Mouse (Mus musculus) kidney, embryonic 15.5 days (tissue): ENCODE measurements around the gene Scfd2. TPM values are rescaled to one million over a fixed set of nuclear protein-coding genes. Genes with fewer than 3 reads are reported as not detected.
A peak's percentile ranks its signal among the peaks of the same experiment; 100 is the strongest.

ENCODE experiments used
- ATAC-seq: fragments of 200-750 bp; cut with Nextera tagmentation; replicated peaks from 2 replicates; pipeline ENCODE4 v1.8.0; 2017; ENCODE audit warnings: moderate TSS enrichment; ENCODE audit not compliant: low FRiP score
- H3K27ac ChIP-seq: fragments of 300-500 bp; sonication (generic); 2 replicates; pipeline ENCODE4 v1.5.1; 2015; ENCODE audit warnings: mild to moderate bottlenecking, inconsistent platforms
- H3K27me3 ChIP-seq: fragments of 300-500 bp; sonication (generic); 2 replicates; pipeline ENCODE4 v1.6.1; 2015; ENCODE audit warnings: inconsistent platforms
- H3K36me3 ChIP-seq: fragments of 300-500 bp; sonication (generic); 2 replicates; pipeline ENCODE4 v1.6.1; 2015; ENCODE audit warnings: inconsistent platforms
- H3K4me1 ChIP-seq: fragments of 300-500 bp; sonication (generic); 2 replicates; pipeline ENCODE4 v1.6.1; 2015; ENCODE audit warnings: inconsistent platforms
- H3K4me2 ChIP-seq: fragments of 300-500 bp; sonication (generic); 2 replicates; pipeline ENCODE4 v1.6.1; 2015; ENCODE audit warnings: moderate library complexity, mild to moderate bottlenecking, inconsistent platforms
- H3K4me3 ChIP-seq: fragments of 300-500 bp; sonication (generic); replicated peaks from 2 replicates; pipeline ENCODE4 v1.5.1; 2015; ENCODE audit warnings: mild to moderate bottlenecking, inconsistent platforms
- H3K9ac ChIP-seq: fragments of 300-500 bp; sonication (generic); 2 replicates; pipeline ENCODE4 v1.6.1; 2015; ENCODE audit warnings: mild to moderate bottlenecking, inconsistent platforms
- H3K9me3 ChIP-seq: fragments of 300-500 bp; sonication (generic); replicated peaks from 2 replicates; pipeline ENCODE4 v1.6.1; 2016; ENCODE audit warnings: inconsistent platforms
- WGBS: fragments of 180-500 bp; shearing (Covaris S2); methylation state at CpG from one replicate; pipeline ENCODE4 v1.1.7; 2015; ENCODE audit warnings: mixed read lengths; 5-methylcytosine and 5-hydroxymethylcytosine counted together
- polyA plus RNA-seq: library from polyadenylated mRNA; unstranded; fragments of >200 nt; fragmentation: Nextera tagmentation; extraction: Ambion mirVana; gene quantifications from 2 replicates; pipeline ENCODE4 v1.2.1, GENCODE M21; 2015

Scfd2 gene
- polyA plus RNA-seq, 1 experiment from 2014 or later, result 18.3 TPM

GRCm38 (mm10) chr5:74455094-74455493, 76.5 kb downstream of the Scfd2 start:
- H3K4me3 ChIP-seq, result no peak overlapping the region
- H3K4me2 ChIP-seq, result no peak overlapping the region
- ATAC-seq, result no peak
- no peaks in the 10 kb centered on the region for H3K27me3 ChIP-seq
- H3K9ac ChIP-seq, result no peak overlapping the region
- peaks cover 7% of the 10 kb centered on the region; the same call in 1 of the 2 replicates for H3K4me1 ChIP-seq
- H3K36me3 ChIP-seq, result no peaks in the 10 kb centered on the region
- peak overlapping the region; percentile 72 for H3K27ac ChIP-seq
- no peaks in the 10 kb centered on the region for H3K9me3 ChIP-seq
- 85% methylated on average over 9 of the region's 9 CpGs for WGBS

- ATAC-seq, result no peak
- Histone ChIP-seq H3K9ac (no peak overlapping the region), H3K36me3 (no peaks in the 10 kb centered on the region), H3K4me3 (no peak overlapping the region), H3K9me3 (no peaks in the 10 kb centered on the region), H3K27ac (no peak overlapping the region), H3K4me2 (no peak overlapping the region), H3K4me1 (peaks cover 7% of the 10 kb centered on the region; the same call in 1 of the 2 replicates), H3K27me3 (no peaks in the 10 kb centered on the region)
- 52% methylated on average over 5 of the region's 5 CpGs for WGBS
These were observed 80.6 kb downstream of the Scfd2 start for GRCm38 (mm10) chr5:74450977-74451376.

- 61% methylated on average over 10 of the region's 10 CpGs for WGBS
- Histone ChIP-seq H3K4me2 (no peak overlapping the region), H3K9me3 (no peaks in the 10 kb centered on the region), H3K4me3 (no peak overlapping the region), H3K27ac (no peak overlapping the region), H3K27me3 (no peaks in the 10 kb centered on the region), H3K4me1 (peaks cover 7% of the 10 kb centered on the region), H3K36me3 (no peaks in the 10 kb centered on the region), H3K9ac (no peak overlapping the region)
- no peak for ATAC-seq
These were observed 83.8 kb downstream of the Scfd2 start for GRCm38 (mm10) chr5:74447517-74448334.

- Histone ChIP-seq H3K4me1 (peaks cover 7% of the 10 kb centered on the region), H3K36me3 (no peaks in the 10 kb centered on the region), H3K27me3 (no peaks in the 10 kb centered on the region), H3K4me2 (no peak overlapping the region), H3K9ac (no peak overlapping the region), H3K27ac (no peak overlapping the region), H3K9me3 (no peaks in the 10 kb centered on the region), H3K4me3 (no peak overlapping the region)
- WGBS, result 62% methylated on average over 3 of the region's 3 CpGs
- no peak for ATAC-seq
These were observed 85.7 kb downstream of the Scfd2 start for GRCm38 (mm10) chr5:74445861-74446260.

GRCm38 (mm10) chr5:74438353-74438752, 93.2 kb downstream of the Scfd2 start:
- Histone ChIP-seq H3K36me3 (no peaks in the 10 kb centered on the region), H3K27me3 (no peaks in the 10 kb centered on the region), H3K27ac (no peak overlapping the region), H3K9me3 (no peaks in the 10 kb centered on the region), H3K4me2 (no peak overlapping the region), H3K4me1 (peaks cover 11% of the 10 kb centered on the region; the same call in 1 of the 2 replicates), H3K4me3 (no peak overlapping the region), H3K9ac (no peak overlapping the region)
- 84% methylated on average over 8 of the region's 8 CpGs for WGBS
- ATAC-seq, result no peak

GRCm38 (mm10) chr5:74433580-74434147, 97.9 kb downstream of the Scfd2 start:
- H3K27me3 ChIP-seq, result no peaks in the 10 kb centered on the region
- H3K4me1 ChIP-seq, result peaks cover 18% of the 10 kb centered on the region
- no peak overlapping the region for H3K9ac ChIP-seq
- H3K4me3 ChIP-seq, result no peak overlapping the region
- no peaks in the 10 kb centered on the region for H3K9me3 ChIP-seq
- H3K36me3 ChIP-seq, result no peaks in the 10 kb centered on the region
- no peak for ATAC-seq
- peak overlapping the region; percentile 42 for H3K4me2 ChIP-seq
- peak overlapping the region; percentile 38 for H3K27ac ChIP-seq
- WGBS, result 12% methylated on average over 9 of the region's 9 CpGs

GRCm38 (mm10) chr5:74432879-74433539, 98.5 kb downstream of the Scfd2 start:
- Histone ChIP-seq H3K4me3 (peak overlapping the region; percentile 9; the same call in 1 of the 2 replicates), H3K27ac (peak overlapping the region; percentile 85), H3K27me3 (no peaks in the 10 kb centered on the region), H3K4me2 (peak overlapping the region; percentile 42), H3K9me3 (no peaks in the 10 kb centered on the region), H3K9ac (no peak overlapping the region), H3K36me3 (no peaks in the 10 kb centered on the region), H3K4me1 (peaks cover 18% of the 10 kb centered on the region)
- WGBS, result 20% methylated on average over 14 of the region's 14 CpGs
- ATAC-seq, result peak; percentile 70; the same call in 1 of the 2 replicates

- H3K4me1 ChIP-seq, result peaks cover 5% of the 10 kb centered on the region
- no peaks in the 10 kb centered on the region for H3K9me3 ChIP-seq
- no peaks in the 10 kb centered on the region for H3K27me3 ChIP-seq
- no peaks in the 10 kb centered on the region for H3K36me3 ChIP-seq
- H3K4me2 ChIP-seq, result no peak overlapping the region
- no peak overlapping the region for H3K27ac ChIP-seq
- no peak overlapping the region for H3K4me3 ChIP-seq
- no peak overlapping the region for H3K9ac ChIP-seq
- WGBS, result 78% methylated on average over 5 of the region's 5 CpGs
- ATAC-seq, result no peak
These were observed 110.9 kb downstream of the Scfd2 start for GRCm38 (mm10) chr5:74420615-74421132.

- Histone ChIP-seq H3K27me3 (no peaks in the 10 kb centered on the region), H3K4me2 (no peak overlapping the region), H3K4me3 (no peak overlapping the region), H3K27ac (no peak overlapping the region), H3K4me1 (peaks cover 8% of the 10 kb centered on the region), H3K9ac (no peak overlapping the region), H3K9me3 (no peaks in the 10 kb centered on the region), H3K36me3 (no peaks in the 10 kb centered on the region)
- no peak for ATAC-seq
- 97% methylated on average over 3 of the region's 3 CpGs for WGBS
These were observed 119.0 kb downstream of the Scfd2 start for GRCm38 (mm10) chr5:74412557-74412956.

GRCm38 (mm10) chr5:74404887-74405286, 126.7 kb downstream of the Scfd2 start:
- ATAC-seq, result no peak
- Histone ChIP-seq H3K36me3 (no peaks in the 10 kb centered on the region), H3K4me3 (no peak overlapping the region), H3K9ac (no peak overlapping the region), H3K27me3 (no peaks in the 10 kb centered on the region), H3K4me1 (peaks cover 6% of the 10 kb centered on the region; the same call in 1 of the 2 replicates), H3K27ac (no peak overlapping the region), H3K4me2 (no peak overlapping the region), H3K9me3 (no peaks in the 10 kb centered on the region)
- 83% methylated on average over 4 of the region's 5 CpGs for WGBS

GRCm38 (mm10) chr5:74404083-74404482, 127.5 kb downstream of the Scfd2 start:
- H3K4me3 ChIP-seq, result no peak overlapping the region
- ATAC-seq, result no peak
- 57% methylated on average over 5 of the region's 5 CpGs for WGBS

GRCm38 (mm10) chr5:74402626-74403025, 128.9 kb downstream of the Scfd2 start:
- no peak overlapping the region for H3K27ac ChIP-seq
- no peaks in the 10 kb centered on the region for H3K9me3 ChIP-seq
- H3K4me2 ChIP-seq, result no peak overlapping the region
- H3K36me3 ChIP-seq, result no peaks in the 10 kb centered on the region
- 70% methylated on average over 4 of the region's 4 CpGs for WGBS
- no peak overlapping the region for H3K4me3 ChIP-seq
- no peaks in the 10 kb centered on the region for H3K27me3 ChIP-seq
- H3K4me1 ChIP-seq, result peaks cover 6% of the 10 kb centered on the region; the same call in 1 of the 2 replicates
- ATAC-seq, result no peak
- no peak overlapping the region for H3K9ac ChIP-seq

More at GRCm38 (mm10) chr5:74404083-74404482, 127.5 kb downstream of the Scfd2 start:
- H3K4me2 ChIP-seq, result no peak overlapping the region
- H3K27ac ChIP-seq, result no peak overlapping the region
- H3K36me3 ChIP-seq, result no peaks in the 10 kb centered on the region
- H3K9ac ChIP-seq, result no peak overlapping the region
- peaks cover 6% of the 10 kb centered on the region; the same call in 1 of the 2 replicates for H3K4me1 ChIP-seq
- H3K9me3 ChIP-seq, result no peaks in the 10 kb centered on the region
- H3K27me3 ChIP-seq, result no peaks in the 10 kb centered on the region
